Mouse (Mus musculus): ENCODE measurements around the gene Ccdc181. TPM values are rescaled to one million over a fixed set of nuclear protein-coding genes. Genes with fewer than 3 reads are reported as not detected.

The Ccdc181 gene
- total RNA-seq, 2 experiments from 2014 or later: 7.0 to 7.7 TPM

DNA sequence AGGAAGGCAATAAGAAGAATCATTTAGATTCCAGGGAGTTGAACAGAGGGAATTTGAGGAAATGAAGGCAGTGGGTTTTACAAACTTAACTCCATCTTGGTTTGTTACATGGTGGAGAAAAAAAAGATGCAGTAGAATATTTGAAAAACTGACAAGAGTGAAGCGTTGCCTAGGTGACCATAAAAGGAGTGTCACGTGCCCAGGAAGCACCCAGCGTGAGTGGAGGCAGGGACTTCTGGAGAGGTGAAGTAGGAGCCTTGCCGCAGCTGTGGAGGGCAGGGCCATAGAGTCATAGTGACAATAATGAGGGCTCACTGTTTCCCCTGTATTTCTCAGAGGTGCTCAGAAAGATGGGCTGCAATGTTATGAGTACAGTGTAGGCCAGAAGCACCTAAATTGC is 3.9 kb downstream of the Ccdc181 start:
- intact Hi-C loops (cut with DNase I): no loop called here
- no peak for DNase-seq

DNA sequence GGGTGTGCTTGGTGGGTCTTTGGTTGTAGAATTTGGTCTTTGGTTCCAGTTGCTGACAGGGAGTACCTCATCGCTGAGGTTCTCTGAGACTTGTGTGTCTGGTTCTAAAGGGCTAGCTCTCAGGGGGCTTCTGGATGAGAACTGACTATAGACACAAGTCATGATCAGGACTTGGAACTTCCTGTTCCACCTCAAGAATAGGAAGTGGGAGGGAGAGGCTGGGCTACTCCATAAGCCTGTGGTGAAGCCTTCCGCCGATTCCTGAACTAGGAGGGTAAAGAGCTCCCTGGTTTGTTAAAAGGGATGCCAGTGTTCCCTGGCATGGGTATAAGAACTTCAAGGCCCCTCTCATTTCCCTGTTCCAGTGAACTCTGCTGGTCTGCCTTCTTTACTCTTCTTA is 8.6 kb downstream of the Ccdc181 start:
- intact Hi-C loops (cut with DNase I): no loop called here
- DNase-seq: no peak

- intact Hi-C loops (cut with DNase I): no loop called here
- no peak for DNase-seq
Measured at GRCm38 (mm10) chr1:164287406-164287805, 12.0 kb downstream of the Ccdc181 start.

DNA sequence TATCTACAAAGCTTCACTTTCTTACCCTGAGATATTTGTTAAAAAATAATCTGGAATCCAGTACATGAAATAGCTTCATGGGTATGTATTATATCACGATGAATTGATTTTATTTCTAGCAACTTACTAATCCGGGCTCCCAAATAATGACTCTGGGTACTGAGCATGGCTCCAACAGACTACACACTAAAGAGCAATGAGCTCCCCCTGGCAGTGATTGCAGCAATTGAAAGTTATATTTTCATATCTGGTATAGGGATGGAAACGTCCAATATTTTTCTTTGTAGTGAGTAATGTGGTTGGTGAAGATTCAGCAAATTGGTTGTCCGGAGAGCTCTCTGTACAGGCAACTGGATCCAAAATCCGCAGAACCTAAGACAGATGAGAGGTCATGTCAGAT is 16.7 kb downstream of the Ccdc181 start:
- no peak for DNase-seq

DNA sequence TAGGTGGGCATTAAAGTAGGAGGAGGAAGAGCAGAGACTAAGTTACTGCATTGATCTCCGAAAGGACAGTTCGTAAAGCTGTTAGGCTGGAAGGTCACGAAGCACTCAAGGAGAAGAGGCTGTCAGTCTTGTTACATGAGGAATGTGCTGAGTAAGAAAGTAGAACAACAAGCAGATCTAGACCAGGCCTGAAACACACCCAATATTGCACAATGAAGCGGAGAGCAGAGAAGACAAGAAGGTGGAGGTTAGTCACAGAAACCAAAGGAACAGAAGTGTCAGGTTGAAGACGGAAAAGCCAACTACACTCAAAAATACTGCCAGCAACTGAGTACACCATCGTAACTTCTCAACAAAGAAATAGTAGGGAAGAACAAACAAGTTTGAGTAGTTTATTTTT is 18.7 kb downstream of the Ccdc181 start:
- intact Hi-C loops (cut with DNase I): no loop called here
- DNase-seq: no peak

More for the DNA sequence above, 16.7 kb downstream of the Ccdc181 start:
- intact Hi-C loops (cut with DNase I): no loop called here

- intact Hi-C loops (cut with DNase I): no loop called here
Measured at GRCm38 (mm10) chr1:164296473-164296872, 21.1 kb downstream of the Ccdc181 start.

DNA sequence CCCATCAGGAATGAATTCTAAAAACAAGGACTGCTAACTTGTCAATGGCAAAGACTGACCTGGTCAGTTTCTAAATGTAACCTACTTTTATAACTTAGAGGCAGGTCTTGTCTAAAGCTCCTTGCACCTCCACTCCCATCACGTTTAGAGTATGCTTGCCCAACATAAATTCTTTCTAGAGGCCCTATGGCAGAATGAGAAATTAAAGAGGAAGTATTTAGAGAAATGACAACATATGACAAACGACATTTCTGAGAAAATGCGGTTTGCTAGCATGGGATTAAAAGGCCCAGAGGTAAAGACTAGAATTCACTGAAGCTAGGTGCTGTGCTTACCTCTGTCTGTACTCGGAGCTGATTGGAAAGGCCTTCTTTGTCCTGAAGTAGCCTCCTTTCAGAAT is 26.6 kb downstream of the Ccdc181 start:
- intact Hi-C loops (cut with DNase I): no loop called here

More at GRCm38 (mm10) chr1:164296473-164296872, 21.1 kb downstream of the Ccdc181 start:
- no peak for DNase-seq

GRCm38 (mm10) chr1:164303821-164304220 is 28.4 kb downstream of the Ccdc181 start, which contains the start of gene Nme7:
Gene Nme7, plus strand, starts transcription at chr1:164304121.
- intact Hi-C loops (cut with DNase I): no loop called here
- DNase-seq: no peak

More for the DNA sequence above, 26.6 kb downstream of the Ccdc181 start:
- no peak for DNase-seq

GRCm38 (mm10) chr1:164307124-164307751 is 31.9 kb downstream of the Ccdc181 start, which contains the start of gene Blzf1:
Gene Blzf1, minus strand, starts transcription at chr1:164307489.
- intact Hi-C loops (cut with DNase I): loop anchor here (5.0 kb wide), 1 partner anchor 60 kb away; the partner anchor contains the start of gene Slc19a2
- peak; percentile 97 to 98 for DNase-seq

- no peak for DNase-seq
- intact Hi-C loops (cut with DNase I): loop anchor here (5.0 kb wide), 1 partner anchor 61 kb away; the partner anchor contains the start of gene Slc19a2
Measured at GRCm38 (mm10) chr1:164307922-164308321, 32.5 kb downstream of the Ccdc181 start.

DNA sequence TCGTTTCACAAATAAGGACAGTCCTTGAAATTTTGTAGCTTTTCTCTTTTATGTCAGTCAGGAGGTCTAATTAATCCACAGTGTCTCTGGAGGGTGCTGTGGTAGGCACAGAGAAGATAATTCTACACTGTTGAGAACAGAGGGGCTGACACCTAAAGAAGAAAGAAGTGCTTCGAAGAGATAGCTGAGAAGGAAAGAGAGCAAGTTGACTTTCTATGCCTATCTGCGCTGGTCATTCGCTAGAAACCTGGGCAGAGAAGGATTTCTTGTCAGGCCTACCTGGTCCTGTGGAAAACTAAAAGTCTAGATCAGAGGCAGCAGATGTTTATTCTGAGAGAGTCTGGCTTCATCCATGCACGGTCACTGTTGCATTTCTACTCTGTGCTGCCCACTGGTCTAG is 38.7 kb downstream of the Ccdc181 start:
- intact Hi-C loops (cut with DNase I): no loop called here
- DNase-seq: no peak

- DNase-seq: peak in 1 of 2 experiments; percentile 46
- intact Hi-C loops (cut with DNase I): no loop called here
Measured at GRCm38 (mm10) chr1:164315266-164315665, 39.9 kb downstream of the Ccdc181 start.

DNA sequence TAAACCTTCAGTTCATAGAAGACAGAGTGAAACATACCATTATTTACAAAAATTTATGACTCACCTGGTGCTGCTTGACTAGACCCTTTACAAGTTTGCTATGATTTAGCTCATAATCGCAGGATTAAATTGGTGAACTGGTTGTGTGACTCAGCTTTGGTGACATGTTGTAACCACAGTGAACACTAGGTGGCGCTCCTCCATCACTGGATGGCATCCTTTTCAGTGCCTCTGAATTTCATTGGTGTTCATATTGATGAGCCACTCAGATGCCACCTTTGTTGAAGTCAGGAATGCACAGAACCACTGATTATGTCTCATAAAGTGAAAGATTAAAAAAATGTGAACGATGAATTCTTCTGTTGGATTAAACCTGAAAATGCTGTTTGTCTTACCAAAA is 41.3 kb downstream of the Ccdc181 start:
- peak; percentile 69 to 88 for DNase-seq
- intact Hi-C loops (cut with DNase I): loop anchor here (1.0 to 2.0 kb wide), 2 partner anchors 588 to 804 kb away; no protein-coding TSS in a partner anchor

DNA sequence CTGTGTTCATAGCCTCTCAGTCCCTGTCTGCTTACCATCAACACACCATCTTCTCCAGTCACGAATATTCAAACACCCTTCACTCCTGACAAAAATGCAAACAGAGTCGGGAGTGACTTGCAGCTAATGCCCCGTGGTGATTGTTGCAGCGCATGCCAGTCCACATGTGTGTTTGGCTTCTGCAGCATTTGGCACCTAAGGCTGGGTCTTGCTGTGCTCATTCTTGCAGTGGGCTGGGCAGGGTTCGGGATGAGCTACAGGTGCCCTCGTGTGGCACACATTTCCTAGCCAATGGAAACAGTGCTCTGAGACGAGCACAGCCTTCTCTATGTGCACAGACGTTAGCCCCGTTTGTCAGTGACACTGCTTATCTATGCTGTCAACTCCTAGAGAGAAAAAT is 41.9 kb downstream of the Ccdc181 start:
- DNase-seq: no peak
- intact Hi-C loops (cut with DNase I): loop anchor here (1.0 to 2.0 kb wide), 2 partner anchors 588 to 803 kb away; no protein-coding TSS in a partner anchor

DNA sequence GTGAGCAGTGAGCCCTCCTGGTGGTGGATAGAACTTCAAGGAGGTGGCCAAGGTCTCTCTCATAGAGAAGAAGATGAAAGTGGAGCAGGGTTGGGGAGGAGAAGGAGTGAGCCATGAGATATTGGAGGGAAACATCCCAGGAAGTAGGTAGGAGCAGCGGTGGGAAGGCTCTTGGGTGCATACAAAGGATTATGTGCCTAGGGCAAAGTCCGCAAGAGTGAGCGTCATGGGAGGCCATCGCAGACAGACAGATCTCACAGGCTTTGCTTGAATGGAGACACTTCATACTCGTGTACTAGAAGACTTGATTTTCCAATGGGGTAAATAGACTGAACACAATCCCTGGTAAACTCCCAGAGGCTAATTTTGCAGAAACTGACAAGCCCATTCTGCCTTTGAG is 43.1 kb downstream of the Ccdc181 start:
- intact Hi-C loops (cut with DNase I): no loop called here
- no peak for DNase-seq

DNA sequence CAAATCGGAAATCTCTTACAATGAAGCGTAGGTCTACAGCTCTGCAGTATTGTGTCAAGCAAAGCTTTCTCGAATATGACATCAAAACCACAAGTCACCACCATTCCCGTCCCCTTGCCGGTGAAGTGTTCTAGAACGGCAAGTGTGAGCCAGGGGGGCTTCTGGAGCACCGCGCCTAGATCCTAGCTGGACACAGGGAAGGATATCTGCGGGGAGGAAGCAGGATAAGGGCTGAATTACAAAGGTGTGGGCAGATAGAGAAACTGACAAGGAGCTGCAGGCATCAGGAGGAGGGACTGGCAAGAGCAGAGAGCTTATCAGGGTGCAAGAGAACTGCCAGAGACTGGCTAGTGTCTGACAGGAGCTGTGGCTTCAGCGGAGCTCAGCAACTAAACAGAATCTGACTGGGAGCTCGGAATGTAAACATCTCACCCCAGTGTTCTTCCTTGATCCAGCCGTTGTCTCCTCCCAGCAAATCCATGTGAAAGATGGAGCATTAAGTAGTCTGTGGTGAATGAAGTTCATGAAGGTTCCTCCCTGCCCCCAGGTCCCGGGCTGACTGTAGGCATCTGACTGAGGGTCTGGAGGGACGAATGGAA is 44.3 kb downstream of the Ccdc181 start:
- intact Hi-C loops (cut with DNase I): no loop called here
- no peak for DNase-seq

DNA sequence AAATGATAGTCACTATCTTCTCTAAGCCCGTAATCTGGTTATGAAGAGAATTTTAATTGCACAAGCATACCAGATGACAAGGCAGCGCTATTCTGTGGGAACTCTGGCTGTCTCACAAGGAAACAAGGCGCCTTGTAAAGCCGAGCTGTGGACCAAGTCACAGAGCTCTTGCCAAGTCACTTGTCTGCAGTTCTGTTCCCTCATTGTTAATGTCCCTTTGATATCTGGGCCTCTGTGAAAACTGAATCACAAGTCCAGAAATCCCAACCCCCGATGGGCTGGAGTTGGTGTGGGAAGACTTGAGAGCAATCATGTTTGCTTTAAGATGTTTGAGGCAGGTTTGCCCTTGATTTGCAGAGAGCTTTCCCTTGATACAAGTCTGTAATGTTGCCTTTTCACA is 45.3 kb downstream of the Ccdc181 start:
- peak; percentile 26 to 38 for DNase-seq
- intact Hi-C loops (cut with DNase I): no loop called here

DNA sequence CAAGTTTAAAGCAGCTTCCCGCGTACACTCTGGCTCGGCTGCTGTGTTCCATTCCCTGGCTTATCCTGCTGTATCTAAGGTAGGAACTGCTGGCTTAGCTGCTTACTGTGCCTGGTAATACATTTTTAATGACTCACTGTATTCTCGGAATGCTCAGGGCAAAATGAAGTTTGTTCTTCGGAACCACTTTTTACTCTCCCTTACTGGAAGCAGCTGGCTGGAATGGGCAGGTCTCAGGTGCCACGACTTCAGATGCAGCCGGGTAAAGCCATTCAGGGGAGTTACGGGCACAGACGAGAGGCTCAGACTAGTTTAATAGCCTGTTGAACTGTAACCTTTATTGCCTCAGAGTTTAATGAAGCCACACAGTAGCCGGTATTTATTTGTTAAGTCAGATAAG is 46.0 kb downstream of the Ccdc181 start:
- no peak for DNase-seq
- intact Hi-C loops (cut with DNase I): no loop called here

DNA sequence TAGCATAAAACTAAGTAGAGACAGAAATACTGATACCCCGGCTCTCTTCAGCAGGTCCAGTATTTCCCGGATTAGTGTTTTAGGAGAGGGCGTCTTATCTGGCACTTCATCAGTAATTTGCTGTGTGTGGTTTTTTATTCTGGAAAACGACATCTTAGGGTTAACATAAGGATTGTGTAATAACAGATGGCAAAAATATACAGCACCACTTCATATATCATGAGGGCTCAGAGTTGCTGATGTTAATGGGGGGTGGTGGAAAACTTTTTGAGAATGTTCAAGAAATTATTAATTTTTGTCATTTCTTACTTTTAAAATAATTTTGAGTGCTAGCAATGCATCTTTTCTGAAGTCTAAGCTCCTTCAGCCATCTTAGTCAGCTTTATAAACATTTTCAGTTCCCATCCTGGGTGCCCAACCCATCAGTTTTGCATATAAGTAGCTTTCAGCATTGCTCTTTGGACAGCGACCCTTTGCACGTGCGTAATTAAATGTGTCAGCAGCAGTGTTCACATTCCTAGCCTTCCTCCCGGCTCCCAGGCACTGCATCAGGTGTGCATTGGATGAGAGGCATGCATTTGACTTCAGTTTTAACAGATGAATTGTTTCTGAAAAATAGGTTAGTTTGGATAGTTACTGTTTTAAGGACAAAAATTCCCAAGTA is 47.7 kb downstream of the Ccdc181 start:
- no peak for DNase-seq
- intact Hi-C loops (cut with DNase I): no loop called here

- intact Hi-C loops (cut with DNase I): no loop called here
- DNase-seq: no peak
Measured at GRCm38 (mm10) chr1:164324221-164324620, 48.8 kb downstream of the Ccdc181 start.

GRCm38 (mm10) chr1:164324878-164325277 is 49.5 kb downstream of the Ccdc181 start:
- intact Hi-C loops (cut with DNase I): no loop called here
- no peak for DNase-seq

Data from heart, postnatal 10 days (tissue).